Mouse (Mus musculus) myocyte (in vitro differentiated cells): ENCODE measurements around the gene Map1s.

Experiments
- POLR2A ChIP-seq: IDR thresholded peaks from one replicate; pipeline ENCODE4 v1.6.1; 2011; ENCODE audit warnings: low read depth, mild to moderate bottlenecking, control low read depth, moderate library complexity; ENCODE audit not compliant: insufficient read length
- TCF12 ChIP-seq: IDR thresholded peaks from one replicate; pipeline ENCODE4 v1.6.1; 2011; ENCODE audit warnings: mild to moderate bottlenecking, control low read depth; ENCODE audit not compliant: poor library complexity, insufficient read depth, severe bottlenecking

DNA sequence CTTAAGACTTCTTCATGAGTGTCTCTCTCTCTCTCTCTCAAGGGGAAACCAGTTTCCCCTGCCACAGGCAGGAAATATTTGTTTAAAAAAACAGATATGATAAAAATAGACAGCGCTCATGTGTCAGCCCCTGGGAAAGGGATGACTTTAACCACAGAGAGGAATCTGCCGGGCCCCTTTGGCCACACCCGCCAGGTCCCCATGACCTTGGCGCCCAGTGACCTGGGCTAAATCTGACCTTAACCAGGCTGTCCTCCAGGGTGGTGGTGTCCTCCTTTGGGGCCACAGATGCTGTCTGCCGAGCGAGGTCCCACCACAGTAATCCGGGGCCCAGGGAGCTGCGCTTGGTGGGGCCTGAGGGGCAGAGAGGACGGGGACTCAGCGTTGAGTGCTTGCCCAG lies 21.0 kb upstream of the Map1s start:
- TF ChIP-seq TCF12 (no peak), POLR2A (no peak)
